8 mouse cellular contexts compared by ENCODE assay signal in the genomic region with DNA sequence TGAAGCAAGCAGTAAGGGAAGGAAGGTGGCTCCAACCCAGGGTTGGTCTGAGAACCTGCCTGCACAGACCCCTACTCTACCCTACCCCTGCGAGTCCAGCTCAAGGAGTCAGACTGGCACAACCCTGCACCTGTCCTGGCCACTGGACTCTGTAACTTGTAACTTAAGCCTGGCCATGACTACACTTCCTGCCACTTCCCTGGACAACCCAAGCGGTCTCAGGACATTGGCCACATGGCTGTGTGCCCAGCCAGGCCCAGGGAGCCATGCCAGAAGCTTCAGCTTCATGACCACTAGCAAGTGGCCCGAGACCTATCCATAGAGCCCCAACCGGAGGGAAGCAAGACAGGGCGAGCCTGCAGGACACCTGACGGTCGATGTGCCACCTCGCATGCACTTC. TPM values are rescaled to one million over a fixed set of nuclear protein-coding genes. Genes with fewer than 3 reads are reported as not detected.
DNase-seq lines count a peak whose midpoint lies in the region; ATAC-seq and TF ChIP-seq lines count a peak whose summit lies in the region.

No protein-coding gene starts in this region.

- peaks cover 70% of the 10 kb centered on the region for H3K4me1 ChIP-seq in kidney, embryonic 16.5 days (ENCODE audit: insufficient read depth, low read length)

- H3K27ac ChIP-seq in left cerebral cortex, adult 2 months: peak overlapping the region; percentile 64
- H3K27ac ChIP-seq in kidney, embryonic 16.5 days (ENCODE audit: low read length): peak overlapping the region; percentile 13; the same call in 1 of the 2 replicates

- TF ChIP-seq CTCF in left cerebral cortex, adult 2 months (IDR thresholded peaks at IDR 0.05): no peak

- no peak overlapping the region; the same call in 1 of the 2 replicates for H3K9ac ChIP-seq in kidney, embryonic 16.5 days (replicated peaks; ENCODE audit: low read length)

- 0 out of 2 replicates have a peak, but pooled peaks have one; percentile 13 for ATAC-seq in kidney, embryonic 16.5 days (ENCODE audit: low FRiP score, low TSS enrichment)
- no peak for ATAC-seq in activated CD4-positive, CD25-positive, alpha-beta regulatory T cell, adult 4 months
- no peak for ATAC-seq in CD4-positive, CD25-positive, alpha-beta regulatory T cell, adult 4 months

- H3K4me3 ChIP-seq in left cerebral cortex, adult 2 months: no peak overlapping the region
- no peak overlapping the region for H3K4me3 ChIP-seq in kidney, embryonic 16.5 days (ENCODE audit: low read length)

- WGBS in kidney, embryonic 16.5 days: 75% methylated on average over 8 of the region's 8 CpGs

- H3K4me2 ChIP-seq in kidney, embryonic 16.5 days (replicated peaks; ENCODE audit: low read depth, low read length): no peak overlapping the region

- 0 out of 2 replicates have a peak, but pooled peaks cover 2% of the 10 kb centered on the region for H3K9me3 ChIP-seq in kidney, embryonic 16.5 days (ENCODE audit: low read length)

- intact Hi-C loops in left cerebral cortex, adult 2 months (cut with DNase I): no loop called here

- H3K36me3 ChIP-seq in kidney, embryonic 16.5 days (ENCODE audit: insufficient read depth, low read length): 0 out of 2 replicates have a peak, but pooled peaks cover 2% of the 10 kb centered on the region

- no peaks in the 10 kb centered on the region for H3K27me3 ChIP-seq in kidney, embryonic 16.5 days (ENCODE audit: insufficient read depth, low read length)

- no peak for DNase-seq in left cerebral cortex, adult 2 months (ENCODE audit: extremely low spot score in 1 of 2, low spot score in 2 of 2)
- DNase-seq in left cerebral cortex, adult 8-10 months (ENCODE audit: low spot score in 2 of 2): no peak
- peak; percentile 86 for DNase-seq in adrenal gland, adult 2 months
- peak; percentile 95 for DNase-seq in gastrocnemius, adult 18-20 months (ENCODE audit: low spot score)
- no peak for DNase-seq in layer of hippocampus, adult 9-10 months (ENCODE audit: low spot score)

RNA-seq across cellular contexts. Expression of a gene that starts 8.1 kb away (rescaled TPM):
- total RNA-seq in left cerebral cortex, adult 2 months (2021): 10 to 100 TPM in 1 of 2 experiments, 1 to 10 TPM in 1; 9.5 to 11.2 TPM
- 10 to 100 TPM in 1 of 4 experiments, 1 to 10 TPM in 3; 5.9 to 11.1 (median 7.3) TPM for total RNA-seq in left cerebral cortex, adult 8-10 months (2022)
- 10 to 100 TPM; 30.7 to 35.0 TPM for total RNA-seq in adrenal gland, adult 2 months (2021)
- polyA plus RNA-seq in adrenal gland, adult 2 months (2012; rRNA removed): 41.7 and 48.7 TPM in 2 replicates
- 10 to 100 TPM in 1 of 2 experiments, 1 to 10 TPM in 1; 9.6 to 10.6 TPM for total RNA-seq in gastrocnemius, adult 18-20 months (2021)
- 53.1 and 57.4 TPM in 2 replicates for polyA plus RNA-seq in kidney, embryonic 16.5 days (2015; fragmentation: Nextera tagmentation; extraction: Ambion mirVana)
- under 1 TPM; 0.28 to 0.59 TPM for polyA plus RNA-seq in activated CD4-positive, CD25-positive, alpha-beta regulatory T cell, adult 4 months (2017; shearing (Covaris generic))
- 1 to 10 TPM in 1 of 2 experiments, under 1 TPM in 1; 0.30 to 1.4 TPM for polyA plus RNA-seq in CD4-positive, CD25-positive, alpha-beta regulatory T cell, adult 4 months (2017; shearing (Covaris generic))

RNA-seq across cellular contexts. Expression of a gene that starts 39.6 kb away (rescaled TPM):
- total RNA-seq in left cerebral cortex, adult 2 months (2021): 100 to 1,000 TPM; 682 to 702 TPM
- total RNA-seq in left cerebral cortex, adult 8-10 months (2022): 100 to 1,000 TPM; 616 to 845 (median 743) TPM
- 100 to 1,000 TPM; 380 to 873 TPM for total RNA-seq in adrenal gland, adult 2 months (2021)
- polyA plus RNA-seq in adrenal gland, adult 2 months (2012; rRNA removed): 1,054 and 1,398 TPM in 2 replicates
- total RNA-seq in gastrocnemius, adult 18-20 months (2021): 100 to 1,000 TPM; 355 to 460 TPM
- 435 and 485 TPM in 2 replicates for polyA plus RNA-seq in kidney, embryonic 16.5 days (2015; fragmentation: Nextera tagmentation; extraction: Ambion mirVana)
- 1,000 to 10,000 TPM; 1,181 to 1,680 TPM for polyA plus RNA-seq in activated CD4-positive, CD25-positive, alpha-beta regulatory T cell, adult 4 months (2017; shearing (Covaris generic))
- 1,000 to 10,000 TPM in 1 of 2 experiments, 100 to 1,000 TPM in 1; 875 to 1,561 TPM for polyA plus RNA-seq in CD4-positive, CD25-positive, alpha-beta regulatory T cell, adult 4 months (2017; shearing (Covaris generic))

RNA-seq across cellular contexts. Expression of a gene that starts 46.3 kb away (rescaled TPM):
- total RNA-seq in left cerebral cortex, adult 2 months (2021): 100 to 1,000 TPM in 1 of 2 experiments, 10 to 100 TPM in 1; 96.4 to 101 TPM
- total RNA-seq in left cerebral cortex, adult 8-10 months (2022): 100 to 1,000 TPM; 107 to 109 (median 108) TPM
- 100 to 1,000 TPM; 152 to 183 TPM for total RNA-seq in adrenal gland, adult 2 months (2021)
- polyA plus RNA-seq in adrenal gland, adult 2 months (2012; rRNA removed): 280 and 296 TPM in 2 replicates
- 100 to 1,000 TPM; 114 to 119 TPM for total RNA-seq in gastrocnemius, adult 18-20 months (2021)
- 200 and 208 TPM in 2 replicates for polyA plus RNA-seq in kidney, embryonic 16.5 days (2015; fragmentation: Nextera tagmentation; extraction: Ambion mirVana)
- 100 to 1,000 TPM in 1 of 2 experiments, 10 to 100 TPM in 1; 87.7 to 113 TPM for polyA plus RNA-seq in activated CD4-positive, CD25-positive, alpha-beta regulatory T cell, adult 4 months (2017; shearing (Covaris generic))
- polyA plus RNA-seq in CD4-positive, CD25-positive, alpha-beta regulatory T cell, adult 4 months (2017; shearing (Covaris generic)): 100 to 1,000 TPM in 1 of 2 experiments, 10 to 100 TPM in 1; 83.1 to 115 TPM

RNA-seq across cellular contexts. Expression of a gene that starts 55.7 kb away (rescaled TPM):
- total RNA-seq in left cerebral cortex, adult 2 months (2021): 10 to 100 TPM; 26.0 to 29.0 TPM
- 10 to 100 TPM; 27.2 to 31.6 (median 27.7) TPM for total RNA-seq in left cerebral cortex, adult 8-10 months (2022)
- 10 to 100 TPM; 13.1 to 14.7 TPM for total RNA-seq in adrenal gland, adult 2 months (2021)
- polyA plus RNA-seq in adrenal gland, adult 2 months (2012; rRNA removed): 19.4 and 28.8 TPM in 2 replicates
- 1 to 10 TPM; 8.2 to 9.1 TPM for total RNA-seq in gastrocnemius, adult 18-20 months (2021)
- 6.7 and 11.2 TPM in 2 replicates for polyA plus RNA-seq in kidney, embryonic 16.5 days (2015; fragmentation: Nextera tagmentation; extraction: Ambion mirVana)
- polyA plus RNA-seq in activated CD4-positive, CD25-positive, alpha-beta regulatory T cell, adult 4 months (2017; shearing (Covaris generic)): 1 to 10 TPM; 5.9 to 7.2 TPM
- polyA plus RNA-seq in CD4-positive, CD25-positive, alpha-beta regulatory T cell, adult 4 months (2017; shearing (Covaris generic)): 1 to 10 TPM; 5.2 to 8.1 TPM

Comparison
In these comparisons a context has a peak if more than half of its experiments do, and no peak if none do; other contexts are left out.
1. DNase-seq: peak in adrenal gland, adult 2 months (single experiment) and gastrocnemius, adult 18-20 months (single experiment); none in left cerebral cortex, adult 2 months (0 of 2), left cerebral cortex, adult 8-10 months (0 of 2) and layer of hippocampus, adult 9-10 months (single experiment).